Mouse (Mus musculus): Measurements from ENCODE around the gene Nucb1. TPM values are rescaled to one million over a fixed set of nuclear protein-coding genes. Genes with fewer than 3 reads are reported as not detected.

The Nucb1 gene
- polyA plus RNA-seq, 1 experiment from 2014 or later: 146 TPM

- WGBS (ENCODE audit: insufficient replicate concordance): 87% methylated on average over 6 of the region's 6 CpGs
- peaks cover 38% of the 10 kb centered on the region for H3K4me1 ChIP-seq
- H3K36me3 ChIP-seq: peaks cover 53% of the 10 kb centered on the region
- no peaks in the 10 kb centered on the region for H3K9me3 ChIP-seq (replicated peaks)
- H3K27me3 ChIP-seq (replicated peaks): no peaks in the 10 kb centered on the region
- H3K4me2 ChIP-seq: peak overlapping the region; percentile 94
- H3K27ac ChIP-seq: peak overlapping the region; percentile 98
- no peak for ATAC-seq
- H3K9ac ChIP-seq: peak overlapping the region; percentile 88
- peak overlapping the region; percentile 83 for H3K4me3 ChIP-seq
Measured at GRCm38 (mm10) chr7:45507583-45507982, 2.6 kb downstream of the Nucb1 start.

GRCm38 (mm10) chr7:45498427-45498826 lies 11.8 kb downstream of the Nucb1 start:
- Histone ChIP-seq H3K4me2 (no peak overlapping the region), H3K4me1 (peaks cover 9% of the 10 kb centered on the region), H3K9ac (no peak overlapping the region), H3K27me3 (replicated peaks) (no peaks in the 10 kb centered on the region), H3K4me3 (no peak overlapping the region), H3K36me3 (peaks cover 100% of the 10 kb centered on the region), H3K9me3 (replicated peaks) (no peaks in the 10 kb centered on the region), H3K27ac (no peak overlapping the region)
- WGBS (ENCODE audit: insufficient replicate concordance): 95% methylated on average over 6 of the region's 6 CpGs
- no peak for ATAC-seq

- 81% methylated on average over 9 of the region's 9 CpGs for WGBS (ENCODE audit: insufficient replicate concordance)
- H3K4me2 ChIP-seq: no peak overlapping the region
- H3K27ac ChIP-seq: no peak overlapping the region
- no peak for ATAC-seq
- no peaks in the 10 kb centered on the region for H3K27me3 ChIP-seq (replicated peaks)
- no peaks in the 10 kb centered on the region for H3K9me3 ChIP-seq (replicated peaks)
- peaks cover 77% of the 10 kb centered on the region for H3K36me3 ChIP-seq
- peaks cover 43% of the 10 kb centered on the region for H3K4me1 ChIP-seq
- H3K9ac ChIP-seq: no peak overlapping the region
- H3K4me3 ChIP-seq: no peak overlapping the region
Measured at GRCm38 (mm10) chr7:45494548-45494947, 15.7 kb downstream of the Nucb1 start.

- 88% methylated on average over 5 of the region's 5 CpGs for WGBS (ENCODE audit: insufficient replicate concordance)
- no peaks in the 10 kb centered on the region for H3K9me3 ChIP-seq (replicated peaks)
- no peak overlapping the region for H3K4me2 ChIP-seq
- ATAC-seq: no peak
- H3K27ac ChIP-seq: peak overlapping the region; percentile 17; the same call in 1 of the 2 replicates
- peaks cover 59% of the 10 kb centered on the region for H3K4me1 ChIP-seq
- no peak overlapping the region for H3K4me3 ChIP-seq
- no peak overlapping the region for H3K9ac ChIP-seq
- no peaks in the 10 kb centered on the region for H3K27me3 ChIP-seq (replicated peaks)
- peaks cover 61% of the 10 kb centered on the region for H3K36me3 ChIP-seq
Measured at GRCm38 (mm10) chr7:45492951-45493350, 17.3 kb downstream of the Nucb1 start.

- peak overlapping the region; percentile 74; the same call in 1 of the 2 replicates for H3K27ac ChIP-seq
Measured at GRCm38 (mm10) chr7:45492225-45492844, 17.9 kb downstream of the Nucb1 start.

GRCm38 (mm10) chr7:45491264-45491663 lies 18.9 kb downstream of the Nucb1 start:
- peaks cover 44% of the 10 kb centered on the region for H3K36me3 ChIP-seq
- no peaks in the 10 kb centered on the region for H3K9me3 ChIP-seq (replicated peaks)
- H3K4me2 ChIP-seq: peak overlapping the region; percentile 48
- peak overlapping the region; percentile 22 for H3K9ac ChIP-seq
- peak overlapping the region; percentile 74 for H3K27ac ChIP-seq
- H3K4me1 ChIP-seq: peaks cover 76% of the 10 kb centered on the region
- peak; percentile 57; the same call in 1 of the 2 replicates for ATAC-seq
- peak overlapping the region; percentile 18 for H3K4me3 ChIP-seq
- 12% methylated on average over 3 of the region's 3 CpGs for WGBS (ENCODE audit: insufficient replicate concordance)
- no peaks in the 10 kb centered on the region for H3K27me3 ChIP-seq (replicated peaks)

More at GRCm38 (mm10) chr7:45492225-45492844, 17.9 kb downstream of the Nucb1 start:
- Histone ChIP-seq H3K4me1 (peaks cover 65% of the 10 kb centered on the region), H3K4me2 (no peak overlapping the region), H3K9me3 (replicated peaks) (no peaks in the 10 kb centered on the region), H3K4me3 (no peak overlapping the region), H3K27me3 (replicated peaks) (no peaks in the 10 kb centered on the region), H3K36me3 (peaks cover 55% of the 10 kb centered on the region), H3K9ac (0 out of 2 replicates have a peak overlapping the region, but pooled peaks have one; percentile 24)
- ATAC-seq: no peak
- 91% methylated on average over 8 of the region's 8 CpGs for WGBS (ENCODE audit: insufficient replicate concordance)

GRCm38 (mm10) chr7:45490822-45491221 lies 19.4 kb downstream of the Nucb1 start:
- Histone ChIP-seq H3K4me2 (peak overlapping the region; percentile 48), H3K36me3 (peaks cover 40% of the 10 kb centered on the region), H3K4me3 (peak overlapping the region; percentile 18; the same call in 1 of the 2 replicates), H3K27ac (peak overlapping the region; percentile 74), H3K27me3 (replicated peaks) (no peaks in the 10 kb centered on the region), H3K4me1 (peaks cover 80% of the 10 kb centered on the region), H3K9ac (peak overlapping the region; percentile 22), H3K9me3 (replicated peaks) (no peaks in the 10 kb centered on the region)
- WGBS (ENCODE audit: insufficient replicate concordance): 60% methylated on average over 9 of the region's 9 CpGs
- ATAC-seq: no peak

- Histone ChIP-seq H3K9ac (0 out of 2 replicates have a peak overlapping the region, but pooled peaks have one; percentile 29), H3K4me1 (peaks cover 85% of the 10 kb centered on the region), H3K27ac (0 out of 2 replicates have a peak overlapping the region, but pooled peaks have one; percentile 12)
Measured at GRCm38 (mm10) chr7:45489578-45489977, 20.6 kb downstream of the Nucb1 start.

GRCm38 (mm10) chr7:45488293-45489204 lies 21.7 kb downstream of the Nucb1 start, which contains the start of gene Dhdh:
Gene Dhdh (minus strand): TSS chr7:45488805.
- H3K4me2 ChIP-seq: peak within 1 kb of the TSS; percentile 83
- H3K36me3 ChIP-seq: peaks cover 17% of the 10 kb centered on the region
- peak within 1 kb of the TSS; percentile 67 for H3K27ac ChIP-seq
- peak within 1 kb of the TSS; percentile 77 for H3K9ac ChIP-seq
- H3K4me1 ChIP-seq: peaks cover 79% of the 10 kb centered on the region
- H3K27me3 ChIP-seq (replicated peaks): no peaks in the 10 kb centered on the region
- H3K9me3 ChIP-seq (replicated peaks): no peaks in the 10 kb centered on the region
- 3% methylated on average over 38 of the region's 38 CpGs for WGBS (ENCODE audit: insufficient replicate concordance)
- peak within 1 kb of the TSS; percentile 63 for H3K4me3 ChIP-seq
- peak; percentile 58 for ATAC-seq

More at GRCm38 (mm10) chr7:45489578-45489977, 20.6 kb downstream of the Nucb1 start:
- H3K4me3 ChIP-seq: 0 out of 2 replicates have a peak overlapping the region, but pooled peaks have one; percentile 63
- no peaks in the 10 kb centered on the region for H3K27me3 ChIP-seq (replicated peaks)
- peaks cover 27% of the 10 kb centered on the region for H3K36me3 ChIP-seq
- peak overlapping the region; percentile 83 for H3K4me2 ChIP-seq
- no peaks in the 10 kb centered on the region for H3K9me3 ChIP-seq (replicated peaks)
- WGBS (ENCODE audit: insufficient replicate concordance): 23% methylated on average over 7 of the region's 7 CpGs
- ATAC-seq: peak; percentile 31; the same call in 1 of the 2 replicates

GRCm38 (mm10) chr7:45487861-45488292 lies 22.3 kb downstream of the Nucb1 start:
- H3K4me3 ChIP-seq: peak overlapping the region; percentile 63
- peaks cover 77% of the 10 kb centered on the region for H3K4me1 ChIP-seq
- peak overlapping the region; percentile 77 for H3K9ac ChIP-seq
- no peak for ATAC-seq
- no peaks in the 10 kb centered on the region for H3K27me3 ChIP-seq (replicated peaks)
- peaks cover 10% of the 10 kb centered on the region for H3K36me3 ChIP-seq
- peak overlapping the region; percentile 83 for H3K4me2 ChIP-seq
- H3K9me3 ChIP-seq (replicated peaks): no peaks in the 10 kb centered on the region
- H3K27ac ChIP-seq: peak overlapping the region; percentile 67; the same call in 1 of the 2 replicates
- WGBS (ENCODE audit: insufficient replicate concordance): 53% methylated on average over 11 of the region's 11 CpGs

GRCm38 (mm10) chr7:45486761-45487415 lies 23.3 kb downstream of the Nucb1 start, which contains the start of gene Gm45808:
Gene Gm45808 (minus strand): TSS chr7:45486811.
- H3K27me3 ChIP-seq (replicated peaks): no peaks in the 10 kb centered on the region
- H3K4me2 ChIP-seq: peak within 1 kb of the TSS; percentile 30
- peaks cover 81% of the 10 kb centered on the region for H3K4me1 ChIP-seq
- peak within 1 kb of the TSS; percentile 67 for H3K27ac ChIP-seq
- no peak for ATAC-seq
- H3K4me3 ChIP-seq: no peak within 1 kb of the TSS
- 81% methylated on average over 12 of the region's 12 CpGs for WGBS (ENCODE audit: insufficient replicate concordance)
- H3K36me3 ChIP-seq: peaks cover under 1% of the 10 kb centered on the region; the same call in 1 of the 2 replicates
- H3K9ac ChIP-seq: no peak within 1 kb of the TSS
- no peaks in the 10 kb centered on the region for H3K9me3 ChIP-seq (replicated peaks)
